Mouse (Mus musculus): ENCODE measurements around the gene Zfp821. TPM values are rescaled to one million over a fixed set of nuclear protein-coding genes. Genes with fewer than 3 reads are reported as not detected.

Zfp821 gene
- polyA plus RNA-seq, 1 experiment from 2014 or later = 47.1 TPM

DNA sequence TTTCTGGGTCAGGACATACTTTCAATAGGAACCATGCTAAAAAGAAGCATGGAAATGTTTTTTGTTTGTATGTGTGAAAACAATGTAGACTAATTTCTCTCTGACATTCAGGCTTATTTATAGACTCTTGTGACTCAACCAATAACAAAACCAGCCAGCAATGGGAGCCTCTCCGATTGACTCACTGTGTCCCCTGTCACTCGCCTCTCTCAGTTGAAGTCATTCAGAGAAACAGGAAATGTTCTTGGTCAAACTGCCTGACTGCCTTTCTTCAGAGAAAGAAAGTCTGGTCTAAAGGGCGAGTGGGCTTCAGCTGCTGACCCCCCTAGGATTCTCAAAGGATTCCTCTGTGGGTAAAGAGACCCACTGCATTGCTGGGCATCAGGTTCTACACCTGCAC is 67.8 kb downstream of the Zfp821 start:
- H3K4me1 ChIP-seq (ENCODE audit: control insufficient read depth, insufficient read depth, low read length) = no peaks in the 10 kb centered on the region
- no peak overlapping the region for H3K4me3 ChIP-seq (ENCODE audit: low read depth, low read length)
- H3K4me2 ChIP-seq (ENCODE audit: low read depth, low read length) = no peak overlapping the region
- H3K36me3 ChIP-seq (replicated peaks; ENCODE audit: control insufficient read depth, insufficient read depth, low read depth, low read length) = no peaks in the 10 kb centered on the region
- no peak overlapping the region for H3K9ac ChIP-seq (replicated peaks; ENCODE audit: low read length)
- H3K27ac ChIP-seq (replicated peaks; ENCODE audit: low read depth, low read length) = no peak overlapping the region
- no peaks in the 10 kb centered on the region for H3K27me3 ChIP-seq (ENCODE audit: control insufficient read depth, insufficient read depth, low read length)
- DNase-seq (ENCODE audit: low spot score) = no peak
- 49% methylated on average over 3 of the region's 3 CpGs for WGBS
- no peak for ATAC-seq (replicated peaks; ENCODE audit: insufficient number of reproducible peaks, low FRiP score, low TSS enrichment, low read depth)
- no peaks in the 10 kb centered on the region for H3K9me3 ChIP-seq (replicated peaks; ENCODE audit: control insufficient read depth, low read length)

Other genes with a start within 250 kb of the Zfp821 start
- 0.17 and 0.64 TPM in 2 replicates for gene Pmfbp1, start 211.5 kb upstream of the Zfp821 start, polyA plus RNA-seq (2014; fragmentation: Nextera tagmentation; extraction: Ambion mirVana)
- gene Dhx38, start 139.7 kb upstream of the Zfp821 start, polyA plus RNA-seq (2014; fragmentation: Nextera tagmentation; extraction: Ambion mirVana) = 19.6 and 20.4 TPM in 2 replicates
- 28.2 and 28.9 TPM in 2 replicates for gene Txnl4b, start 139.7 kb upstream of the Zfp821 start, polyA plus RNA-seq (2014; fragmentation: Nextera tagmentation; extraction: Ambion mirVana)
- gene Hp, start 126.4 kb upstream of the Zfp821 start, polyA plus RNA-seq (2014; fragmentation: Nextera tagmentation; extraction: Ambion mirVana) = 0.88 and 0.97 TPM in 2 replicates
- gene Dhodh, start 96.9 kb upstream of the Zfp821 start, polyA plus RNA-seq (2014; fragmentation: Nextera tagmentation; extraction: Ambion mirVana) = 41.5 and 44.6 TPM in 2 replicates
- gene Pkd1l3, start 91.0 kb upstream of the Zfp821 start, polyA plus RNA-seq (2014; fragmentation: Nextera tagmentation; extraction: Ambion mirVana) = 0.13 and 0.18 TPM in 2 replicates
- gene Ist1, start 12.3 kb upstream of the Zfp821 start, polyA plus RNA-seq (2014; fragmentation: Nextera tagmentation; extraction: Ambion mirVana) = 180 and 186 TPM in 2 replicates
- gene Atxn1l, start 32.2 kb downstream of the Zfp821 start, polyA plus RNA-seq (2014; fragmentation: Nextera tagmentation; extraction: Ambion mirVana) = 6.0 and 6.5 TPM in 2 replicates
- 37.7 and 42.5 TPM in 2 replicates for gene Ap1g1, start 73.0 kb downstream of the Zfp821 start, polyA plus RNA-seq (2014; fragmentation: Nextera tagmentation; extraction: Ambion mirVana)
- gene Phlpp2, start 163.0 kb downstream of the Zfp821 start, polyA plus RNA-seq (2014; fragmentation: Nextera tagmentation; extraction: Ambion mirVana) = 2.4 and 2.8 TPM in 2 replicates

Measured in embryonic facial prominence, embryonic 11.5 days (tissue).